Mouse (Mus musculus): ENCODE measurements at regions not wholly inside any gene's neighbourhood (a gene's known extent, or its start where the extent isn't known, plus 50 kb on each side); places are given as distances from the start of the nearest gene placed in this dataset.

DNA sequence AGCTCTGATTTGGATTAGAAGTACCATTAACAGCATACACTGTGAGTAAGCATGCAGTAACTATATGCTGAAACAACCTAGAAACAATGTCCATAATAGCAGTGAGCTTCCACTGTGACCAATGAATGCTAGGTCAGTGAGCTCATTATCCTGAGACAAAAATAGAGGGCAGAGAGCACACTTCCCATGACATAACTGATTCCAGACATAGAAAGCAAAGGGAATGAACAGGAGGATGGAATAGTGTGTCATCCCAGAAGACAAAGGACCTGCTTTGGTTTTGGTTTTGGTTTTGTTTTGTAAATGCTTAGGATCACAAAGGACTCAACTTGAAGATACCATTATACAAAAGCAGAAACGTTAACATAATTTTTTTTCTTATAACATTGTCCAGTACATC is 150.8 kb upstream of the Nr3c2 start:
- in situ Hi-C loops (cut with MboI; ENCODE audit: low pct_unique_long_range_greater_than_20kb in 1 of 2, low sequenced_read_pairs in 2 of 2, unreplicated experiment in 1 of 2) = no loop called here

DNA sequence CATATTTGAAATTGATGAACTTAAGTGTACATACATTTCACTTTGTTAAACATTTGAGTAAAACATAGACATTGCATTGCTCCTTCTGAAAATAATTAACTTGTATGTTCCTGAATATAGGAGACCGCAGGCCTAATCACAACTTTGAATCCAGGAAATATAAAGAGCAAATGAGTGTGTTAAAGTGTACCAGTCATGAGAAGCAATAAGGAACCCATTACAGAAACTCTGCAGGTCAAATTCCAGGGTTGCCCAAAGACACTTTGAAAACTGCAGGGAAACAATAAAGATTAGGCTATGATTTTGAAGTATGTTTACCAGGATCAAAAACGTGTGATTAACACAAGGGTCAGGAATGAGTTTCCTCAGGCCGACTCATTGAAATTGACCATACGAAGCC is 149.0 kb upstream of the Nr3c2 start:
- in situ Hi-C loops (cut with MboI; ENCODE audit: low pct_unique_long_range_greater_than_20kb in 1 of 2, low sequenced_read_pairs in 2 of 2, unreplicated experiment in 1 of 2) = no loop called here

DNA sequence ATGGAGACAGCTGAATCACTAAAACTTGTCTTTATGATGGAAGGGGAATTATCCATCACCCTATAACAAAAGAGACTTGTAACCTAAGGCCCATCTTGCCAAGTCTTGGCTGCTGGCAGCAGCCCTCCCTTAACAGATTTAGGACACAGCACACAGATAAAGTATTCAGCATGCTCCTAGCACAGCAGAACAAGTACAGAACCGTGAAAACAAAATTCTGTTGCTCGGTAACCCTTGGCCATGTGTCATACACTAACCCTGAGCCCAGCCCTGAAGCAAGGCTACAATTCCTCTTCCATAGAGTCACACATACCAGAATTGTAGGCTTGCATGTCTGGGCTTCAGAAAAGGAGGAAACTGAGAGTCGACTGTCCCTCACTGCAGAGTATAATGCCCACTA is 145.1 kb upstream of the Nr3c2 start:
- in situ Hi-C loops (cut with MboI; ENCODE audit: low pct_unique_long_range_greater_than_20kb in 1 of 2, low sequenced_read_pairs in 2 of 2, unreplicated experiment in 1 of 2) = no loop called here

DNA sequence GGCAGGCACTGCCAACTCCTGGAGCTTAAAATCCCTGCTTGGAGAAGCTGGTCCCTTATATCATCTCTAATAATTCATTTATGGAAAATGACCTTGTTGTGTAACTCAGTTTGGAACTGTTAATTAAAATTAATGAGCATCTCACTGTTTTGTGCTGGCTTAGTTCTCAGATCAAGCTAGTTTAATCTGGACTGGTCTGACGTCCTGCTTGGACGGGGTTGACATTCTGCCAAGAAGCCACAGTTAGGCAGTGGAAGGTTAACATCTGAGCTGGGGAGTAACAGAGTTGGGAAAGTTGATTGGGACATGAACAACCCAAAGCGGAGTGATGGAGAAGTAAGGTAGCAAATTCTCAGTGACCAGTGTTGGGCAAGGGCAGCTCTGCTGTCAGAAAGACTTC is 135.0 kb upstream of the Nr3c2 start:
- in situ Hi-C loops (cut with MboI; ENCODE audit: low pct_unique_long_range_greater_than_20kb in 1 of 2, low sequenced_read_pairs in 2 of 2, unreplicated experiment in 1 of 2) = no loop called here

DNA sequence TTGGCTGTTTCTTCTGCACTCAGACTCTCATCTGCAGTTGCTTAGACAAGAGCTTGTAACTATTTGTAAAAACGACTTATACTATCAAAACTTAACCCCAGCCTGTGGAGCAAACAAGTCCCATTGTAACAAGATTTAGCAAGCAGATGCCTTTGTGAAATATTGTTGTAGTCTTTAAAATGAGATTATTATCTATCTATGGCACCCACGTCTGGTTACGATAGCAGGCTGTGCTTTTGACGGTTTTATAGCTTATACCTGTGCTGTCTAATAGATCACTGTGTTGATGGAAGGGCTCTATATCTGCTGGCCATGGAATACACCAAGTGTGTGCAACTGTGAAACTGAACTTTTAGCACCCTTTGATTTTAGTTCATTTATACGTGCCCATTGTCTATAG is 130.9 kb upstream of the Nr3c2 start:
- in situ Hi-C loops (cut with MboI; ENCODE audit: low pct_unique_long_range_greater_than_20kb in 1 of 2, low sequenced_read_pairs in 2 of 2, unreplicated experiment in 1 of 2) = no loop called here

DNA sequence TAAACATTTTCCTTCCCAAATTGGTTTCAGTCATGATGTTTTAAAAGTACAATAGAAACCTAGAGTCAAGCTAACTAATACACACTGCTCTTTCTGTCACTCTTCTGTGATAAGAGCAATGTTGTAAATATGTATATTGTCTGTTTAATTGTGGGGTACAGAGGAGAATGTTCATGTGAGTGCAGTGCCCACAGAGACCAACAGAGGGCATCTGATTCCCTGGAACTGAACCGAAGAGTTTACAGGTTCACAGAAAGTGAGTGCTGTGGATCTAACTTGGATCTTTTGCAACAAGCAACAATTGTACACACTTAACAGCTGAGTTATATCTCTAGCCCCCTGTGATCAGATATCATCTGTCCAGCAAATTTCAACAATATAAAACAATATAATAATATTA is 111.5 kb upstream of the Nr3c2 start:
- in situ Hi-C loops (cut with MboI; ENCODE audit: low pct_unique_long_range_greater_than_20kb in 1 of 2, low sequenced_read_pairs in 2 of 2, unreplicated experiment in 1 of 2) = loop anchor here in 1 of 2 experiments (25.0 kb wide), 1 partner anchor 225 kb away; no protein-coding TSS in a partner anchor

DNA sequence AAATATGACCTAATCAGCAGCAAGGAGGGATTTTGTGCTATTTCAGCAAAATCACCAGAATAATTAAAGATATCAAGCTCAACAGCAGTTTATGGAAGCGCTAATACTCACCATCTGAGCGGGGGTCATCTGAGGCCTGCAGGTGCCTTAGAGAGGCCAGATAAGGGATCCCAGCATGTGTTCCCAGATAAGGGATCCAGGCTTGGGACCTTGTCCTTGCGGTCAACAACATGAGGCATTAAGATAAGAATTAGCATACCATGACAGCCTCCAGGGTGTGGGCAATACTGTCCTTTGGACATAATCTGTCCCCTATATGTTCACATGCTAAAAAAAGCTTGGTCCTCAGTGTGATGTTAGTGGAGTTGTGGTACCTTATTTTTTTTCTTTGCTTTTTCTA is 105.4 kb upstream of the Nr3c2 start:
- in situ Hi-C loops (cut with MboI; ENCODE audit: low pct_unique_long_range_greater_than_20kb in 1 of 2, low sequenced_read_pairs in 2 of 2, unreplicated experiment in 1 of 2) = loop anchor here in 1 of 2 experiments (25.0 kb wide), 1 partner anchor 218 kb away; no protein-coding TSS in a partner anchor

DNA sequence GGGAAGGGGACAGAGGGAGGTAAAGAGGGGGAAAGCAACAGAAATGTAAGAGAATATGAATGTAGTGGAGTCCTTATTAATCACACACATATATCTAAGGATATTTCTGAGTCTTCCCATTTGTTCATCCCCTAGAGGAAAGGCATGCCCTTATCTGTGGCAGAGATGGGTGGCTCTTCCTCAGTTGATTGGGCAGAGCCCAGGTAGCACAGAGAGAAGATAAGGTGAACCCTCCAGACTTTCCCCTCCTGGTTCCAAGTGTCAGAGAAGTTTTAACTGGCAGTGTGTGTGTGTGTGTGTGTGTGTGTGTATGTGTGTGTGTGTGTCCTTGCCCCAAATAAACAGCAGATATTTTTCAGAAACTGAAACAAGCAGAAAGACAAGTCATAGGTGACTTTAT is 99.2 kb upstream of the Nr3c2 start:
- in situ Hi-C loops (cut with MboI; ENCODE audit: low pct_unique_long_range_greater_than_20kb in 1 of 2, low sequenced_read_pairs in 2 of 2, unreplicated experiment in 1 of 2) = loop anchor here in 1 of 2 experiments (25.0 kb wide), 1 partner anchor 212 kb away; no protein-coding TSS in a partner anchor

DNA sequence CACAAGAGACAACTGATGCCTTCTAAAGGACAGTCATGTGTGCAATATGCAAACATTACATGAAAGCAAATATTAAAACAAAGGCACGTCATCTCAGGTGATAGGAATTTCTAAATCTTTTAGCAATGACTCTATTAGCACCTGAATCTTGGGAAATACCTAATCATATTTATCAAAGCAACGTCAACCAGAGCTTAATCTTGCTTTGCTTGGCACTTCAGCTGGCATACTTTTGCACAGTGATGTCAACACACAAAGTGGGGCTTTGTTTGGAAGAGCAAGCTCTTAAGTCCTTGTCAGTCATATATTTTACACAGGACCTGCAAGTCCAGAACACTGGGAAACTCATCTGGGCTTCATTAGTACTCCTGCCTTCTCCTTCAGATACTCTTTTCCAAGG is 75.8 kb upstream of the Nr3c2 start:
- in situ Hi-C loops (cut with MboI; ENCODE audit: low pct_unique_long_range_greater_than_20kb in 1 of 2, low sequenced_read_pairs in 2 of 2, unreplicated experiment in 1 of 2) = no loop called here

Data from mouse embryonic stem cell (cell line).